Mouse (Mus musculus) brown adipose tissue, adult 24 weeks (tissue): ENCODE measurements around the gene Cd27. TPM values are rescaled to one million over a fixed set of nuclear protein-coding genes. Genes with fewer than 3 reads are reported as not detected.
A peak's percentile ranks its signal among the peaks of the same experiment; 100 is the strongest.
"Not testable (repeated sequence)": the region's sequence is repeated elsewhere in the genome, so short reads cannot be mapped to it uniquely, and the experiment has no call there.

ENCODE experiments used
- H3K27ac ChIP-seq: fragments of 200-500 bp; replicated peaks from 2 replicates; pipeline ENCODE4 v1.5.1; 2012; ENCODE audit warnings: low read depth, mild to moderate bottlenecking, low read length
- H3K4me1 ChIP-seq: fragments of 200-500 bp; 2 replicates; pipeline ENCODE4 v1.6.1; 2012; ENCODE audit warnings: low read length, mixed read lengths; ENCODE audit not compliant: control insufficient read depth, insufficient read depth, insufficient read length
- H3K4me3 ChIP-seq: fragments of 200-500 bp; 2 replicates; pipeline ENCODE4 v1.5.1; 2012; ENCODE audit warnings: low read depth, mild to moderate bottlenecking, low read length, moderate library complexity; ENCODE audit not compliant: insufficient read depth
- polyA plus RNA-seq: library from polyadenylated mRNA; stranded (reverse); fragments of >200 nt; gene quantifications from 2 replicates; pipeline ENCODE4 v1.2.4, GENCODE M21; 2012; ENCODE audit not compliant: missing spikeins, insufficient read depth, insufficient read length

Gene Cd27
- not detected in 2 replicates for polyA plus RNA-seq

- H3K4me1 ChIP-seq: peaks cover 16% of the 10 kb centered on the region
- no peak within 1 kb of the TSS for H3K27ac ChIP-seq
- H3K4me3 ChIP-seq: no peak within 1 kb of the TSS
Measured at GRCm38 (mm10) chr6:125236782-125237181, at the start of gene Cd27. TSS of gene Cd27 (minus strand) at chr6:125237010.

- H3K4me1 ChIP-seq: no peaks in the 10 kb centered on the region
- no peak within 1 kb of the TSS for H3K27ac ChIP-seq
- no peak within 1 kb of the TSS for H3K4me3 ChIP-seq
Measured at GRCm38 (mm10) chr6:125285890-125286289, 49.1 kb upstream of the Cd27 start, which contains the start of gene Tuba3a. TSS of gene Tuba3a (minus strand) at chr6:125286042.

GRCm38 (mm10) chr6:125284751-125285150, 47.9 kb upstream of the Cd27 start:
- no peak overlapping the region for H3K4me3 ChIP-seq
- no peak overlapping the region for H3K27ac ChIP-seq
- no peaks in the 10 kb centered on the region for H3K4me1 ChIP-seq

GRCm38 (mm10) chr6:125284250-125284649, 47.4 kb upstream of the Cd27 start:
- Histone ChIP-seq H3K4me1 (no peaks in the 10 kb centered on the region), H3K4me3 (no peak overlapping the region), H3K27ac (no peak overlapping the region)

- H3K4me3 ChIP-seq, H3K4me1 ChIP-seq, H3K27ac ChIP-seq: not testable (repeated sequence)
Measured at GRCm38 (mm10) chr6:125282721-125283120, 45.9 kb upstream of the Cd27 start.

- Histone ChIP-seq H3K4me1 (no peaks in the 10 kb centered on the region), H3K27ac (no peak overlapping the region), H3K4me3 (no peak overlapping the region)
Measured at GRCm38 (mm10) chr6:125279729-125280128, 42.9 kb upstream of the Cd27 start.

- Histone ChIP-seq H3K4me3 (no peak overlapping the region), H3K4me1 (no peaks in the 10 kb centered on the region), H3K27ac (no peak overlapping the region)
Measured at GRCm38 (mm10) chr6:125274841-125275563, 38.2 kb upstream of the Cd27 start.

- Histone ChIP-seq H3K27ac (peak overlapping the region; percentile 87), H3K4me3 (no peak overlapping the region), H3K4me1 (no peaks in the 10 kb centered on the region)
Measured at GRCm38 (mm10) chr6:125272228-125272785, 35.5 kb upstream of the Cd27 start.

GRCm38 (mm10) chr6:125271455-125272227, 34.8 kb upstream of the Cd27 start:
- Histone ChIP-seq H3K4me3 (peak overlapping the region; percentile 7; the same call in 1 of the 2 replicates), H3K4me1 (no peaks in the 10 kb centered on the region), H3K27ac (peak overlapping the region; percentile 87)

- H3K4me1 ChIP-seq: no peaks in the 10 kb centered on the region
- H3K4me3 ChIP-seq: no peak overlapping the region
- H3K27ac ChIP-seq: no peak overlapping the region
Measured at GRCm38 (mm10) chr6:125268799-125269198, 32.0 kb upstream of the Cd27 start.

GRCm38 (mm10) chr6:125267469-125267868, 30.7 kb upstream of the Cd27 start:
- Histone ChIP-seq H3K27ac (no peak overlapping the region), H3K4me1 (no peaks in the 10 kb centered on the region), H3K4me3 (no peak overlapping the region)

- H3K27ac ChIP-seq, H3K4me1 ChIP-seq, H3K4me3 ChIP-seq: not testable (repeated sequence)
Measured at GRCm38 (mm10) chr6:125266600-125266999, 29.8 kb upstream of the Cd27 start.

GRCm38 (mm10) chr6:125266091-125266490, 29.3 kb upstream of the Cd27 start:
- Histone ChIP-seq H3K27ac (no peak overlapping the region), H3K4me3 (no peak overlapping the region), H3K4me1 (no peaks in the 10 kb centered on the region)

GRCm38 (mm10) chr6:125265239-125265638, 28.4 kb upstream of the Cd27 start:
- no peak overlapping the region for H3K27ac ChIP-seq
- no peak overlapping the region for H3K4me3 ChIP-seq
- no peaks in the 10 kb centered on the region for H3K4me1 ChIP-seq

- H3K4me1 ChIP-seq: no peaks in the 10 kb centered on the region
- no peak overlapping the region for H3K4me3 ChIP-seq
- H3K27ac ChIP-seq: no peak overlapping the region
Measured at GRCm38 (mm10) chr6:125264219-125264618, 27.4 kb upstream of the Cd27 start.
